Mouse (Mus musculus) liver, embryonic 14.5 days (tissue): Measurements from ENCODE around the gene Rrp12.
A peak's percentile ranks its signal among the peaks of the same experiment; 100 is the strongest.

Source experiments
- CTCF ChIP-seq: IDR thresholded peaks from 2 replicates; pipeline ENCODE4 v1.5.1; 2016; ENCODE audit warnings: antibody characterized with exemption, low read depth, control low read depth
- EP300 ChIP-seq: IDR thresholded peaks from 2 replicates; pipeline ENCODE4 v1.6.1; 2016; ENCODE audit warnings: antibody characterized with exemption, low read depth

DNA sequence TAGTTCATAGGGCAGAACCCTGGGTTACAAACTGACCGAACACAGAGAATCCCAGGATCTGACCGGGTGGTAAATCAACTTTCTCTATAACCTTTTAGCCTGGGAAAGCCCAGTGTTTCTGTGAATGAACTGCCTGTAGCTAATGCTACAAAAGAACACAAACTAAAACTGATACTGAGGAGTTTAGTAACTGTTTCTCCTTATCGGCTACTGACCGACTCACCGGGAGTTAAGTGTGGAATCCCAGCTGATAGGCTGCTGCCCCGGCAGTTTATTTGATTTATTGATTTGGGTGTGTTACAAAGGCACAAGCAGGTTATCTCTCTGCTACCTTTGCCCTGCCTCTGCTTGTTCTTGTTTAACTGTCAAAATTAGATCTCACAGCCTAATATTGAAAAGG is 57.2 kb downstream of the Rrp12 start:
- no peak for TF ChIP-seq CTCF
- peak; percentile 90 for TF ChIP-seq EP300
